Mouse (Mus musculus) heart, postnatal 0 days (tissue): Measurements from ENCODE around the gene Dhdh. TPM values are rescaled to one million over a fixed set of nuclear protein-coding genes. Genes with fewer than 3 reads are reported as not detected.
"Not testable (repeated sequence)": the region's sequence is repeated elsewhere in the genome, so short reads cannot be mapped to it uniquely, and the experiment has no call there.

Source experiments
- ATAC-seq: fragments of 200-750 bp; cut with Nextera tagmentation; 2 replicates; pipeline ENCODE4 v1.8.0; 2017; ENCODE audit warnings: low read depth, moderate number of reproducible peaks, moderate library complexity; ENCODE audit not compliant: insufficient read depth
- DNase-seq: peaks from one replicate; pipeline ENCODE4 v3.0.0-alpha.2; 2016; ENCODE audit warnings: low spot score
- H3K27ac ChIP-seq: fragments of 300-500 bp; sonication (generic); 2 replicates; pipeline ENCODE4 v1.5.1; 2014; ENCODE audit warnings: low read depth, mild to moderate bottlenecking
- H3K27me3 ChIP-seq: fragments of 300-500 bp; sonication (generic); 2 replicates; pipeline ENCODE4 v1.6.1; 2014; ENCODE audit warnings: low read length, mixed read lengths; ENCODE audit not compliant: control insufficient read depth, insufficient read depth
- H3K36me3 ChIP-seq: fragments of 300-500 bp; sonication (generic); replicated peaks from 2 replicates; pipeline ENCODE4 v1.6.1; 2014; ENCODE audit warnings: low read length, mixed read lengths; ENCODE audit not compliant: control insufficient read depth, insufficient read depth
- H3K4me1 ChIP-seq: fragments of 300-500 bp; sonication (generic); 2 replicates; pipeline ENCODE4 v1.6.1; 2014; ENCODE audit warnings: antibody characterized with exemption; ENCODE audit not compliant: control insufficient read depth, insufficient read depth
- H3K4me2 ChIP-seq: fragments of 300-500 bp; sonication (generic); 2 replicates; pipeline ENCODE4 v1.6.1; 2014; ENCODE audit warnings: low read depth, mild to moderate bottlenecking, low read length, moderate library complexity
- H3K4me3 ChIP-seq: fragments of 300-500 bp; sonication (generic); 2 replicates; pipeline ENCODE4 v1.5.1; 2014; ENCODE audit warnings: low read depth, low read length
- H3K9ac ChIP-seq: fragments of 300-500 bp; sonication (generic); replicated peaks from 2 replicates; pipeline ENCODE4 v1.6.1; 2014; ENCODE audit warnings: low read depth, low read length, mixed read lengths
- H3K9me3 ChIP-seq: fragments of 300-500 bp; sonication (generic); replicated peaks from 2 replicates; pipeline ENCODE4 v1.6.1; 2016; ENCODE audit warnings: low read length; ENCODE audit not compliant: control insufficient read depth
- CTCF ChIP-seq: IDR thresholded peaks from 2 replicates; pipeline ENCODE4 v1.5.1; 2016; ENCODE audit warnings: antibody characterized with exemption, control low read depth, low read depth
- EP300 ChIP-seq: IDR thresholded peaks from 2 replicates; pipeline ENCODE4 v1.6.1; 2016; ENCODE audit warnings: antibody characterized with exemption, low read depth
- WGBS: fragments of 180-500 bp; shearing (Covaris S2); extraction: QIAGEN DNeasy Blood & Tissue Kit; methylation state at CpG from one replicate; pipeline ENCODE4 v1.1.7; 2014; 5-methylcytosine and 5-hydroxymethylcytosine counted together
- polyA plus RNA-seq: library from polyadenylated mRNA; unstranded; fragments of >200 nt; fragmentation: Nextera tagmentation; extraction: Ambion mirVana; gene quantifications from 2 replicates; pipeline ENCODE4 v1.2.1, GENCODE M21; 2015
- total RNA-seq: library from RNA; depleted of rRNA; stranded (reverse); fragments of >200 nt; gene quantifications from 2 replicates; pipeline ENCODE4 v1.2.3, GENCODE M21; 2014; ENCODE audit warnings: low replicate concordance

The Dhdh gene
- total and polyA plus RNA-seq, 2 experiments from 2014 or later, result 3.4 to 5.3 TPM

- Histone ChIP-seq H3K4me3 (no peak overlapping the region), H3K4me1 (peaks cover 30% of the 10 kb centered on the region), H3K9me3 (no peaks in the 10 kb centered on the region), H3K9ac (no peak overlapping the region), H3K36me3 (peaks cover 37% of the 10 kb centered on the region), H3K27ac (no peak overlapping the region), H3K27me3 (no peaks in the 10 kb centered on the region), H3K4me2 (no peak overlapping the region)
- WGBS, result 83% methylated on average over 4 of the region's 4 CpGs
- DNase-seq (no peak), ATAC-seq (no peak)
- TF ChIP-seq EP300 (no peak), CTCF (no peak)
Measured at GRCm38 (mm10) chr7:45462325-45462724, 26.3 kb downstream of the Dhdh start.

- Histone ChIP-seq H3K4me3 (no peak overlapping the region), H3K4me2 (no peak overlapping the region), H3K9me3 (no peaks in the 10 kb centered on the region), H3K4me1 (peaks cover 29% of the 10 kb centered on the region), H3K27ac (0 out of 2 replicates have a peak overlapping the region, but pooled peaks have one; percentile 26), H3K36me3 (peaks cover 43% of the 10 kb centered on the region), H3K9ac (no peak overlapping the region), H3K27me3 (no peaks in the 10 kb centered on the region)
- no peak for TF ChIP-seq EP300
- no peak for TF ChIP-seq CTCF
- no peak for DNase-seq
- WGBS, result 89% methylated on average over 4 of the region's 4 CpGs
- ATAC-seq, result no peak
Measured at GRCm38 (mm10) chr7:45461781-45462180, 26.8 kb downstream of the Dhdh start.

- Histone ChIP-seq H3K9ac (no peak overlapping the region), H3K9me3 (no peaks in the 10 kb centered on the region), H3K4me1 (peaks cover 29% of the 10 kb centered on the region), H3K36me3 (peaks cover 45% of the 10 kb centered on the region), H3K4me3 (no peak overlapping the region), H3K27ac (peak overlapping the region; percentile 87), H3K27me3 (no peaks in the 10 kb centered on the region), H3K4me2 (no peak overlapping the region)
- DNase-seq, result no peak
- no peak for ATAC-seq
- WGBS, result 83% methylated on average over 4 of the region's 5 CpGs
- TF ChIP-seq EP300 (no peak), CTCF (no peak)
Measured at GRCm38 (mm10) chr7:45461326-45461725, 27.3 kb downstream of the Dhdh start.

GRCm38 (mm10) chr7:45460860-45461314 lies 27.7 kb downstream of the Dhdh start:
- WGBS, result 10% methylated on average over 13 of the region's 13 CpGs
- TF ChIP-seq CTCF (no peak), EP300 (0 out of 2 replicates have a peak, but pooled peaks have one; percentile 46)
- no peak overlapping the region for H3K4me3 ChIP-seq
- no peak overlapping the region for H3K9ac ChIP-seq
- H3K27ac ChIP-seq, result peak overlapping the region; percentile 87
- ATAC-seq (peak; percentile 6; the same call in 1 of the 2 replicates), DNase-seq (peak; percentile 54)
- peaks cover 24% of the 10 kb centered on the region for H3K4me1 ChIP-seq
- H3K27me3 ChIP-seq, result no peaks in the 10 kb centered on the region
- no peaks in the 10 kb centered on the region for H3K9me3 ChIP-seq
- no peak overlapping the region for H3K4me2 ChIP-seq
- H3K36me3 ChIP-seq, result peaks cover 45% of the 10 kb centered on the region

GRCm38 (mm10) chr7:45460377-45460776 lies 28.2 kb downstream of the Dhdh start:
- H3K4me1 ChIP-seq, result peaks cover 21% of the 10 kb centered on the region
- no peaks in the 10 kb centered on the region for H3K9me3 ChIP-seq
- H3K27ac ChIP-seq, result peak overlapping the region; percentile 87
- H3K9ac ChIP-seq, result no peak overlapping the region; the same call in 1 of the 2 replicates
- peaks cover 49% of the 10 kb centered on the region for H3K36me3 ChIP-seq
- H3K4me2 ChIP-seq, result peak overlapping the region; percentile 64
- TF ChIP-seq CTCF (no peak), EP300 (no peak)
- no peak for DNase-seq
- no peaks in the 10 kb centered on the region for H3K27me3 ChIP-seq
- peak overlapping the region; percentile 74 for H3K4me3 ChIP-seq
- no peak for ATAC-seq
- 67% methylated on average over 7 of the region's 7 CpGs for WGBS

- not testable (repeated sequence) for H3K27me3 ChIP-seq, H3K9me3 ChIP-seq
- peak within 1 kb of the TSS; percentile 74 for H3K4me3 ChIP-seq
- H3K4me2 ChIP-seq, result peak within 1 kb of the TSS; percentile 81
- ATAC-seq (peak; percentile 94), DNase-seq (peak; percentile 99)
- 0% methylated on average over 23 of the region's 37 CpGs for WGBS
- H3K36me3 ChIP-seq, result peaks cover 50% of the 10 kb centered on the region
- peaks cover 21% of the 10 kb centered on the region for H3K4me1 ChIP-seq
- peak; percentile 96 for TF ChIP-seq EP300
- H3K27ac ChIP-seq, result peak within 1 kb of the TSS; percentile 88
- H3K9ac ChIP-seq, result peak within 1 kb of the TSS; percentile 88
Measured at GRCm38 (mm10) chr7:45459564-45460140, 29.0 kb downstream of the Dhdh start, which contains the start of gene Ftl1. Ftl1 (minus strand) TSS chr7:45459884.
